Mouse (Mus musculus): ENCODE measurements around the gene Cyp4a29. TPM values are rescaled to one million over a fixed set of nuclear protein-coding genes. Genes with fewer than 3 reads are reported as not detected.
"Not testable (repeated sequence)": the region's sequence is repeated elsewhere in the genome, so short reads cannot be mapped to it uniquely, and the experiment has no call there.

Gene Cyp4a29
- not detected in 2 replicates for polyA plus RNA-seq (2015; fragmentation: Nextera tagmentation; extraction: Ambion mirVana)

DNA sequence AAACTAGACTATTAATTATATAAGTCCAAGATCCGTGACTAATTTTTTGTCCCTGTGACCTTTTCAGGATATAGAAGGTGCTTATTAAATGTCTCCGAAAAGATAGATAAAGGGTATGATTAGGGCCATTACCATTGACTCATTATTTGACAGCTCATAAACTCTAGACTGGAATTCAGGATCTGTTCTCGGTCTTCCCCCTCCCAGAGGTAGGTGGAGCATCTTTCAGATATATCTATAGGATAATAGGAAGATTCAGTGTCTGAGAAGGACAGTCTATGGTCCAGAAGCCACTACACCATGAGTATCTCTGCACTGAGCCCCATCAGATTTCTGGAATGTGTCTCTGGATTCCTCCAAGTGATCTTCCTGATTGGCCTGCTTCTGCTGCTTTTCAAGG is at the start of gene Cyp4a29:
Cyp4a29 (plus strand) TSS at position 301 of the 400 bp plus-strand sequence.
- no peaks in the 10 kb centered on the region for H3K4me1 ChIP-seq
- H3K4me2 ChIP-seq (replicated peaks), result no peak within 1 kb of the TSS
- 76% methylated on average over 3 of the region's 3 CpGs for WGBS
- H3K27me3 ChIP-seq, result no peaks in the 10 kb centered on the region
- H3K4me3 ChIP-seq, result no peak within 1 kb of the TSS
- no peaks in the 10 kb centered on the region for H3K9me3 ChIP-seq
- no peak within 1 kb of the TSS for H3K27ac ChIP-seq
- no peaks in the 10 kb centered on the region for H3K36me3 ChIP-seq
- H3K9ac ChIP-seq, result no peak within 1 kb of the TSS
- ATAC-seq (ENCODE audit: low FRiP score, low read depth), result no peak

GRCm38 (mm10) chr4:115232901-115233300 is 9.0 kb upstream of the Cyp4a29 start:
- not testable (repeated sequence) for H3K4me3 ChIP-seq; ATAC-seq (ENCODE audit: low FRiP score, low read depth); H3K27ac ChIP-seq; H3K9ac ChIP-seq; H3K4me1 ChIP-seq; H3K4me2 ChIP-seq (replicated peaks); H3K27me3 ChIP-seq; H3K36me3 ChIP-seq; H3K9me3 ChIP-seq
- 87% methylated on average over 2 of the region's 2 CpGs for WGBS

DNA sequence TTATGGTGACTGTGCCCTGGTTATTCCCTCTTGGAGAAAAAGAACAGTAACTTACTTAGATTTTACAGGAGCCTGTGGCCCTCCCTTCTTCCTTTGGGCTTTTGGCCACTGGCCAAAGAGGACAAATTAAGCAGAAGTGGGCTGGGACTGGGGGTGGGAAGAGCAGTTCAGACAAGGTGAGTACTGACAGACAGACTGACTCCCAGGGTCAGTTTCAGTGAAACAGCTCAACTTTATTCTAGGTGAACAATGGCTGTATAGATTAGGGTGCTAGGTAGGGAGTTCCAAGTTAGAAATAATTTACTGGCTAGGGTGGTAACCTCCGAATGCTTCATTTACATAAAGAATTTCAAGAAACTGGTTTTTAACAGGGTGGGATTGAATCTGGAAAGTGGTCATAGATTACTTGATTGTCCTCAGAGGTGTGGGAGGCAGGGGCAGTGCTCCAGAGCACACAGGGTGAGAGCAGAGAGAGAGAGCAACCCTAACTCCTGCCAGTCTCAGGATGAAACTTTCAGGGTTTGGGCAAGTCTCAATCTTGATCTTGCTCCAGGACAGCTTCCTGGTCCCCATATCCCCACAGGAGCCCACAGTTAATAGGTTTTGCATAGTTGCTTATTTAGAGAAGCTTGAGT is 5.3 kb upstream of the Cyp4a29 start:
- Histone ChIP-seq H3K9me3 (no peaks in the 10 kb centered on the region), H3K27me3 (no peaks in the 10 kb centered on the region), H3K4me2 (replicated peaks) (no peak overlapping the region), H3K27ac (no peak overlapping the region), H3K9ac (no peak overlapping the region), H3K4me3 (no peak overlapping the region), H3K4me1 (no peaks in the 10 kb centered on the region), H3K36me3 (no peaks in the 10 kb centered on the region)
- 66% methylated on average over 1 of the region's 1 CpGs for WGBS
- ATAC-seq (ENCODE audit: low FRiP score, low read depth), result peak; percentile 83

GRCm38 (mm10) chr4:115264687-115265569 is 23.0 kb downstream of the Cyp4a29 start:
- H3K27ac ChIP-seq, H3K9ac ChIP-seq: not testable (repeated sequence)
- WGBS, result 78% methylated on average over 3 of the region's 4 CpGs

DNA sequence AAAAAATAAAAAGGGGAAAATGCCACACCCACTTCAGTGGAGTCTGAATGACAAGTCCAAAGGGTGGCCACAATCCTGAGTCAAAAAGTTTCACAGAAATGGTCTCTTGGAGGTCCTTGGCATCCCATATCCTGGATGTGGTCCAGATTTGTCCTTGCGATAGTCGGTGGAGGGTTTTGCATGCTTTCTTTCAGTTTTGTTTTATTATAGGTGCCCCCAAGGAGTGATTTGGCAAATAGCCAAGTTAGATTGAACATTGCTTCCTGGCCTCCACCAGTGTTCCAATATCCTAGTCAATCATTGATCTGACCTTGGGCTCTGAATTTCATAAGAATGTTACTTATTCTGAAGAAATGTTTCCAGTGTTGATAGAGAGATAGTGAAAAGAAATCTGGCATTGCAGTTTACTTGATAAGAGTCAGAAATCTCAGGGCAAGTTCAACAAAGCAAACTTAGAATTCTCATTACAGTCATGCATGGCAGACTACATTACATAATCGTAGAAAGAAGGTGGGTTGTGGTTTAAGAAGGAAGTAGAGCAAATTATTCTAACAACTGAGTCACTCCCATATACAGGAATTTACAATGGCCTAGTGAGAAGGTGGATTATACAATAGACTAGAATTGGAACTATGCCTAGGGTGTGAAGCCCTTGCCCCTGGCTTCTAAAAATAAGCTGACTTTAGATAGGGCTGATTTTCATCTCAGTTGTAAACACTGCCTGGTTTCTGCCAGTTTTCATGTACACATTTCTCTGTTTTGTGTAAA is 36.5 kb downstream of the Cyp4a29 start:
- H3K27me3 ChIP-seq; H3K9ac ChIP-seq; H3K36me3 ChIP-seq; H3K4me1 ChIP-seq; H3K4me2 ChIP-seq (replicated peaks); ATAC-seq (ENCODE audit: low FRiP score, low read depth); H3K27ac ChIP-seq; H3K9me3 ChIP-seq; H3K4me3 ChIP-seq: not testable (repeated sequence)
- WGBS, result 81% methylated on average over 2 of the region's 3 CpGs

More at GRCm38 (mm10) chr4:115264687-115265569, 23.0 kb downstream of the Cyp4a29 start:
- not testable (repeated sequence) for H3K4me2 ChIP-seq (replicated peaks); H3K4me1 ChIP-seq; H3K4me3 ChIP-seq; ATAC-seq (ENCODE audit: low FRiP score, low read depth); H3K9me3 ChIP-seq; H3K36me3 ChIP-seq; H3K27me3 ChIP-seq

DNA sequence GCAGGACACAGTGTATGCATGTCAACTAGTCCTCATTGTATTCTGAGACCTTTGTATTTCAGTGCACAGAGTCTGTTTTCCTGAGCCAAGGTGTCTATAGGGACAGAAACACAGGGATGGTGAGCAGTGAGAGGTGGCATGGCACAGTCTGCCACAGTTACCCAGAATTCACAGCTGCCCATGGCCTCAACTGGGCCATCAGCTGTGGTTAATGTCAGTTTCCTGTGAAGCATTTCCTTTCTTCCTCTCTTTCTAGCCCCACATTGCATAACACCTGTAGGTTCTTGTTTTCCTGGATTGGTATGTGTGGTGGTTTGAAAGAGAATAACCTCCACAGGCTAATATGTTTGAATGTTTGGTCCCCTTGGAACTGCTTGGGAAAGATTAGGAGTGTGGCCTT is 38.5 kb downstream of the Cyp4a29 start:
- Histone ChIP-seq H3K4me1 (no peaks in the 10 kb centered on the region), H3K4me3 (no peak overlapping the region), H3K27ac (no peak overlapping the region), H3K36me3 (no peaks in the 10 kb centered on the region), H3K4me2 (replicated peaks) (peak overlapping the region; percentile 58), H3K9ac (no peak overlapping the region), H3K9me3 (no peaks in the 10 kb centered on the region), H3K27me3 (no peaks in the 10 kb centered on the region)
- no peak for ATAC-seq (ENCODE audit: low FRiP score, low read depth)

DNA sequence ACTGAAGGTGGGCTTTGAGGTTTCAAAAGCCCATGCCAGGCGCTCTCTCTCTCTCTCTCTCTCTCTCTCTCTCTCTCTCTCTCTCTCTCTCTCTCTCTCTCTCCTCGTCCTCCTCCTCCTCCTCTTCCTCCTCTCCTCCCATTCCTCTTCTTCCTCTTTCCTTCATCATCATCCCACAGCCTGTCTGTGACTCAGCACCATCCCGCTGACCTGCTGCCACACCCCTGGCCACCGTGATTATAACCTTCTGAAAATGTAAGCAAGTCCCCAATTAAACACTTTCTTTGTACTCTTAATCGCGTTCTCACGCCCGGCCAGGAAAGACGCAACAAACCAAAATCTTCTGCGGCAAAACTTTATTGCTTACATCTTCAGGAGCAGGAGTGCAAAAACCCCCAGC is 38.9 kb downstream of the Cyp4a29 start:
- H3K9ac ChIP-seq, result 0 out of 2 replicates have a peak overlapping the region, but pooled peaks have one; percentile 35
- not testable (repeated sequence) for H3K27me3 ChIP-seq; H3K27ac ChIP-seq; ATAC-seq (ENCODE audit: low FRiP score, low read depth); H3K9me3 ChIP-seq; H3K36me3 ChIP-seq; H3K4me1 ChIP-seq
- 14% methylated on average over 10 of the region's 10 CpGs for WGBS
- peak overlapping the region; percentile 58 for H3K4me2 ChIP-seq (replicated peaks)
- peak overlapping the region; percentile 37 for H3K4me3 ChIP-seq

DNA sequence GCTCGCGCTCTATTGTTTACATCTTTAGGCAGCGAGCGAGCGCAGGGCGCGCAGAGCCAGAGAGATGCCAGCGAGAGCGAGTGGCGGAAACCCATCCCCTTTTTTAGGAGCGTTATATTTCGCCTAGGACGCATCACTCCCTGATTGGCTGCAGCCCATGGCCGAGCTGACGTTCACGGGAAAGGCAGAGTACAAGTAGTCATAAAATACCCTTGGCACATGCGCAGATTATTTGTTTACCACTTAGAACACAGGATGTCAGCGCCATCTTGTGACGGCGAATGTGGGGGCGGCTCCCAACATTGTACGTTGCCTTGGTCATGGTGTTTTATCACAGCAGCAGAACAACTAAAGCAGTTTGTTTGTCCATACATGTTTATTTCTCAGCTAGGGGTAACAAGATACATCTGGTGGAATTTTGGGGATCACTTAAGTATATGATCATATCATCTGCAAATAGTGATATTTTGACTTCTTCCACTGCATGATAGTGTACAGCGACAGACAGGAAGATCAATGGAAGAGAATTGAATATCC is 39.4 kb downstream of the Cyp4a29 start:
- not testable (repeated sequence) for H3K36me3 ChIP-seq

GRCm38 (mm10) chr4:115298746-115299145 is 56.9 kb downstream of the Cyp4a29 start, which contains the start of gene Cyp4a12a:
Cyp4a12a (plus strand) TSS chr4:115299046.
- H3K27ac ChIP-seq; H3K27me3 ChIP-seq; H3K9ac ChIP-seq; H3K4me3 ChIP-seq; H3K4me1 ChIP-seq; ATAC-seq (ENCODE audit: low FRiP score, low read depth); H3K4me2 ChIP-seq (replicated peaks); H3K9me3 ChIP-seq; H3K36me3 ChIP-seq: not testable (repeated sequence)

More for the DNA sequence above, 39.4 kb downstream of the Cyp4a29 start:
- not testable (repeated sequence) for H3K9me3 ChIP-seq, H3K27me3 ChIP-seq, H3K4me1 ChIP-seq, H3K9ac ChIP-seq, H3K27ac ChIP-seq
- Histone ChIP-seq H3K4me3 (peak overlapping the region; percentile 37), H3K4me2 (replicated peaks) (peak overlapping the region; percentile 58)
- peak; percentile 61; the same call in 1 of the 2 replicates for ATAC-seq (ENCODE audit: low FRiP score, low read depth)
- 12% methylated on average over 20 of the region's 23 CpGs for WGBS

All from limb, embryonic 13.5 days (tissue).